Mouse (Mus musculus) limb, embryonic 12.5 days (tissue): Measurements from ENCODE around the gene Lgr6. TPM values are rescaled to one million over a fixed set of nuclear protein-coding genes. Genes with fewer than 3 reads are reported as not detected.

Experiments
- ATAC-seq: fragments of 200-750 bp; cut with Nextera tagmentation; 2 replicates; pipeline ENCODE4 v1.8.0; 2017; ENCODE audit warnings: low read depth, moderate TSS enrichment; ENCODE audit not compliant: insufficient number of reproducible peaks, insufficient read depth, low FRiP score, low TSS enrichment
- H3K27ac ChIP-seq: fragments of 300-500 bp; sonication (generic); 2 replicates; pipeline ENCODE4 v1.5.1; 2016; ENCODE audit warnings: mild to moderate bottlenecking, moderate library complexity
- H3K27me3 ChIP-seq: fragments of 300-500 bp; sonication (generic); 2 replicates; pipeline ENCODE4 v1.6.1; 2016; ENCODE audit warnings: mild to moderate bottlenecking, moderate library complexity
- H3K36me3 ChIP-seq: fragments of 300-500 bp; sonication (generic); 2 replicates; pipeline ENCODE4 v1.6.1; 2016; ENCODE audit warnings: mild to moderate bottlenecking, moderate library complexity
- H3K4me1 ChIP-seq: fragments of 300-500 bp; sonication (generic); replicated peaks from 2 replicates; pipeline ENCODE4 v1.6.1; 2016
- H3K4me2 ChIP-seq: fragments of 300-500 bp; sonication (generic); 2 replicates; pipeline ENCODE4 v1.6.1; 2016; ENCODE audit warnings: mild to moderate bottlenecking, moderate library complexity
- H3K4me3 ChIP-seq: fragments of 300-500 bp; sonication (generic); replicated peaks from 2 replicates; pipeline ENCODE4 v1.5.1; 2016; ENCODE audit warnings: mild to moderate bottlenecking
- H3K9ac ChIP-seq: fragments of 300-500 bp; sonication (generic); replicated peaks from 2 replicates; pipeline ENCODE4 v1.6.1; 2016; ENCODE audit warnings: mild to moderate bottlenecking, moderate library complexity
- H3K9me3 ChIP-seq: fragments of 300-500 bp; sonication (generic); 2 replicates; pipeline ENCODE4 v1.6.1; 2016; ENCODE audit warnings: mild to moderate bottlenecking, moderate library complexity
- WGBS: fragments of 180-500 bp; shearing (Covaris S2); methylation state at CpG from one replicate; pipeline ENCODE4 v1.1.7; 2016; 5-methylcytosine and 5-hydroxymethylcytosine counted together
- polyA plus RNA-seq: library from polyadenylated mRNA; unstranded; fragments of >200 nt; fragmentation: Nextera tagmentation; extraction: Ambion mirVana; gene quantifications from 2 replicates; pipeline ENCODE4 v1.2.1, GENCODE M21; 2016

The Lgr6 gene
- 1.5 and 1.6 TPM in 2 replicates for polyA plus RNA-seq

- WGBS: under 1% methylated on average over 40 of the region's 40 CpGs
- Histone ChIP-seq H3K4me2 (peak within 1 kb of the TSS; percentile 80), H3K4me3 (peak within 1 kb of the TSS; percentile 49), H3K36me3 (no peaks in the 10 kb centered on the region), H3K27ac (no peak within 1 kb of the TSS), H3K4me1 (peaks cover 14% of the 10 kb centered on the region), H3K9me3 (no peaks in the 10 kb centered on the region), H3K27me3 (peaks cover 73% of the 10 kb centered on the region), H3K9ac (peak within 1 kb of the TSS; percentile 44; the same call in 1 of the 2 replicates)
- ATAC-seq: no peak
Observed at GRCm38 (mm10) chr1:135105124-135105523, at the start of gene Lgr6. TSS of gene Lgr6 (minus strand) at chr1:135105276.

- no peaks in the 10 kb centered on the region for H3K9me3 ChIP-seq
- H3K36me3 ChIP-seq: peaks cover 38% of the 10 kb centered on the region
- H3K27ac ChIP-seq: peak overlapping the region; percentile 93
- peaks cover 34% of the 10 kb centered on the region for H3K4me1 ChIP-seq
- peak; percentile 39 for ATAC-seq
- 6% methylated on average over 14 of the region's 14 CpGs for WGBS
- peak overlapping the region; percentile 26 for H3K4me3 ChIP-seq
- peak overlapping the region; percentile 57 for H3K9ac ChIP-seq
- peak overlapping the region; percentile 55 for H3K4me2 ChIP-seq
- no peaks in the 10 kb centered on the region for H3K27me3 ChIP-seq
Observed at GRCm38 (mm10) chr1:135154411-135154959, 49.4 kb upstream of the Lgr6 start.

GRCm38 (mm10) chr1:135154011-135154410, 48.9 kb upstream of the Lgr6 start:
- peak overlapping the region; percentile 57 for H3K9ac ChIP-seq
- H3K27me3 ChIP-seq: no peaks in the 10 kb centered on the region
- H3K4me1 ChIP-seq: peaks cover 31% of the 10 kb centered on the region
- peak overlapping the region; percentile 93 for H3K27ac ChIP-seq
- H3K36me3 ChIP-seq: peaks cover 38% of the 10 kb centered on the region
- H3K9me3 ChIP-seq: no peaks in the 10 kb centered on the region
- WGBS: 18% methylated on average over 13 of the region's 13 CpGs
- peak overlapping the region; percentile 26 for H3K4me3 ChIP-seq
- H3K4me2 ChIP-seq: peak overlapping the region; percentile 55
- ATAC-seq: peak; percentile 8; the same call in 1 of the 2 replicates

- H3K4me1 ChIP-seq: peaks cover 33% of the 10 kb centered on the region
- H3K4me3 ChIP-seq: no peak overlapping the region
- ATAC-seq: no peak
- H3K27ac ChIP-seq: no peak overlapping the region
- peak overlapping the region; percentile 83; the same call in 1 of the 2 replicates for H3K4me2 ChIP-seq
- H3K36me3 ChIP-seq: peaks cover 12% of the 10 kb centered on the region
- no peak overlapping the region for H3K9ac ChIP-seq
- WGBS: 66% methylated on average over 5 of the region's 5 CpGs
- no peaks in the 10 kb centered on the region for H3K9me3 ChIP-seq
- peaks cover 10% of the 10 kb centered on the region for H3K27me3 ChIP-seq
Observed at GRCm38 (mm10) chr1:135148996-135149395, 43.9 kb upstream of the Lgr6 start.

- WGBS: 79% methylated on average over 4 of the region's 4 CpGs
- Histone ChIP-seq H3K9ac (peak overlapping the region; percentile 94; the same call in 1 of the 2 replicates), H3K9me3 (no peaks in the 10 kb centered on the region), H3K36me3 (peaks cover 12% of the 10 kb centered on the region), H3K27me3 (peaks cover 14% of the 10 kb centered on the region), H3K4me1 (peaks cover 30% of the 10 kb centered on the region), H3K4me3 (peak overlapping the region; percentile 95), H3K27ac (no peak overlapping the region), H3K4me2 (peak overlapping the region; percentile 83)
- no peak for ATAC-seq
Observed at GRCm38 (mm10) chr1:135148476-135148875, 43.4 kb upstream of the Lgr6 start.

- Histone ChIP-seq H3K9me3 (no peaks in the 10 kb centered on the region), H3K36me3 (peaks cover 12% of the 10 kb centered on the region), H3K4me1 (peaks cover 29% of the 10 kb centered on the region), H3K4me2 (peak overlapping the region; percentile 83), H3K27ac (peak overlapping the region; percentile 88), H3K27me3 (peaks cover 18% of the 10 kb centered on the region), H3K4me3 (peak overlapping the region; percentile 95), H3K9ac (peak overlapping the region; percentile 94)
- no peak for ATAC-seq
- 6% methylated on average over 7 of the region's 7 CpGs for WGBS
Observed at GRCm38 (mm10) chr1:135147702-135148058, 42.6 kb upstream of the Lgr6 start.

- H3K9ac ChIP-seq: peak overlapping the region; percentile 94
- H3K27ac ChIP-seq: peak overlapping the region; percentile 88
- H3K4me3 ChIP-seq: peak overlapping the region; percentile 95
- peak overlapping the region; percentile 83 for H3K4me2 ChIP-seq
- H3K4me1 ChIP-seq: peaks cover 24% of the 10 kb centered on the region
- H3K36me3 ChIP-seq: peaks cover 9% of the 10 kb centered on the region; the same call in 1 of the 2 replicates
- H3K9me3 ChIP-seq: no peaks in the 10 kb centered on the region
- WGBS: 0% methylated on average over 68 of the region's 69 CpGs
- peaks cover 18% of the 10 kb centered on the region for H3K27me3 ChIP-seq
- ATAC-seq: peak; percentile 66
Observed at GRCm38 (mm10) chr1:135146946-135147701, 42.0 kb upstream of the Lgr6 start.

GRCm38 (mm10) chr1:135146077-135146945, 41.2 kb upstream of the Lgr6 start, which contains the start of gene Arl8a:
TSS of gene Arl8a (plus strand) at chr1:135146824.
- peak; percentile 75 for ATAC-seq
- H3K27me3 ChIP-seq: peaks cover 18% of the 10 kb centered on the region
- H3K9me3 ChIP-seq: no peaks in the 10 kb centered on the region
- H3K4me1 ChIP-seq: peaks cover 24% of the 10 kb centered on the region
- peak within 1 kb of the TSS; percentile 88 for H3K27ac ChIP-seq
- H3K9ac ChIP-seq: peak within 1 kb of the TSS; percentile 94
- WGBS: 1% methylated on average over 65 of the region's 78 CpGs
- peak within 1 kb of the TSS; percentile 83 for H3K4me2 ChIP-seq
- H3K36me3 ChIP-seq: peaks cover 4% of the 10 kb centered on the region; the same call in 1 of the 2 replicates
- peak within 1 kb of the TSS; percentile 95 for H3K4me3 ChIP-seq

GRCm38 (mm10) chr1:135143940-135144339, 38.9 kb upstream of the Lgr6 start:
- Histone ChIP-seq H3K4me2 (no peak overlapping the region), H3K4me3 (no peak overlapping the region), H3K36me3 (no peaks in the 10 kb centered on the region), H3K9ac (no peak overlapping the region), H3K27me3 (peaks cover 18% of the 10 kb centered on the region), H3K4me1 (peaks cover 22% of the 10 kb centered on the region), H3K9me3 (no peaks in the 10 kb centered on the region), H3K27ac (no peak overlapping the region)
- 84% methylated on average over 2 of the region's 2 CpGs for WGBS
- ATAC-seq: no peak

- no peaks in the 10 kb centered on the region for H3K36me3 ChIP-seq
- H3K27ac ChIP-seq: no peak overlapping the region
- peaks cover 18% of the 10 kb centered on the region for H3K27me3 ChIP-seq
- no peaks in the 10 kb centered on the region for H3K9me3 ChIP-seq
- peaks cover 8% of the 10 kb centered on the region for H3K4me1 ChIP-seq
- no peak for ATAC-seq
- H3K4me3 ChIP-seq: no peak overlapping the region
- no peak overlapping the region for H3K9ac ChIP-seq
- 89% methylated on average over 2 of the region's 2 CpGs for WGBS
- no peak overlapping the region for H3K4me2 ChIP-seq
Observed at GRCm38 (mm10) chr1:135142452-135142851, 37.4 kb upstream of the Lgr6 start.

- no peaks in the 10 kb centered on the region for H3K36me3 ChIP-seq
- no peak overlapping the region for H3K4me2 ChIP-seq
- no peak overlapping the region for H3K27ac ChIP-seq
- 78% methylated on average over 2 of the region's 2 CpGs for WGBS
- ATAC-seq: no peak
- H3K4me1 ChIP-seq: no peaks in the 10 kb centered on the region
- H3K9me3 ChIP-seq: no peaks in the 10 kb centered on the region
- H3K27me3 ChIP-seq: peaks cover 13% of the 10 kb centered on the region
- no peak overlapping the region for H3K4me3 ChIP-seq
- H3K9ac ChIP-seq: no peak overlapping the region
Observed at GRCm38 (mm10) chr1:135139906-135140305, 34.8 kb upstream of the Lgr6 start.
